In genomic region chr3:51925758-51926157, GRCm38 (mm10) we compare ENCODE assay signal across 14 mouse cellular contexts.
"Had no signal": no experiment of that assay in that cellular context is flagged by ENCODE, and none has a peak within 500 bp of the region (broad histone marks: within the 10 kb centered on the region; RNA-seq: fewer than 3 reads in every experiment).

No protein-coding gene starts in this region.

- H3K27me3 ChIP-seq: limb, embryonic 12.5 days; limb, embryonic 15.5 days; midbrain, embryonic 12.5 days had no signal

- H3K4me2 ChIP-seq: limb, embryonic 12.5 days; limb, embryonic 15.5 days; liver, embryonic 11.5 days; lung, embryonic 14.5 days; midbrain, embryonic 12.5 days had no signal

- H3K9ac ChIP-seq: limb, embryonic 12.5 days; limb, embryonic 15.5 days; liver, embryonic 14.5 days; liver, postnatal 0 days; lung, embryonic 14.5 days; midbrain, embryonic 12.5 days had no signal

- H3K4me3 ChIP-seq: limb, embryonic 12.5 days; limb, embryonic 15.5 days; midbrain, embryonic 12.5 days had no signal

- H3K36me3 ChIP-seq: limb, embryonic 12.5 days; limb, embryonic 15.5 days; midbrain, embryonic 12.5 days had no signal

- H3K9me3 ChIP-seq: limb, embryonic 12.5 days; limb, embryonic 15.5 days; midbrain, embryonic 12.5 days had no signal

- DNase-seq: kidney, postnatal 10 days; kidney, postnatal 4 days; left cerebral cortex, postnatal 4 days; liver, postnatal 0 days; lung, embryonic 14.5 days; thymus, adult 18-20 months; thymus, postnatal 36 days had no signal

- ATAC-seq: liver, postnatal 0 days; lung, postnatal 0 days had no signal

- H3K27ac ChIP-seq: limb, embryonic 12.5 days; limb, embryonic 15.5 days; liver, embryonic 14.5 days; macrophage; midbrain, embryonic 12.5 days had no signal
